28 mouse cellular contexts compared by ENCODE assay signal in genomic region chr16:35040154-35040553, GRCm38 (mm10). TPM values are rescaled to one million over a fixed set of nuclear protein-coding genes. Genes with fewer than 3 reads are reported as not detected.
A peak's percentile ranks its signal among the peaks of the same experiment; 100 is the strongest.
DNase-seq lines count a peak whose midpoint lies in the region; ATAC-seq lines count a peak whose summit lies in the region.
"Had no signal": no experiment of that assay in that cellular context is flagged by ENCODE, and none has a peak within 500 bp of the region (broad histone marks: within the 10 kb centered on the region; RNA-seq: fewer than 3 reads in every experiment).

No protein-coding gene starts in this region.

- DNase-seq in hindbrain, embryonic 11.5 days (ENCODE audit: low spot score): no peak
- peak; percentile 37 to 53 for DNase-seq in kidney, postnatal 25 days
- DNase-seq in kidney, adult 11 months: no peak
- DNase-seq in embryonic facial prominence, embryonic 10.5 days (ENCODE audit: low spot score): no peak
- DNase-seq in c-Kit-positive CD71-positive TER-119-positive erythroid progenitor cells, embryonic 14.5 days (ENCODE audit: low spot score): no peak
- DNase-seq: adrenal gland, postnatal 36 days; B cell, adult 2 months; cerebellum, adult 11 months; cerebellum, adult 9-11 months; gastrocnemius, postnatal 25 days; heart, adult 2 months; liver, postnatal 0 days; thymus, postnatal 14 days had no signal

- H3K27ac ChIP-seq in hindbrain, embryonic 11.5 days (ENCODE audit: low read depth, low read length): peak overlapping the region; percentile 55
- no peak overlapping the region for H3K27ac ChIP-seq in hindbrain, embryonic 16.5 days (ENCODE audit: low read depth, low read length)
- H3K27ac ChIP-seq in midbrain, embryonic 13.5 days: peak overlapping the region; percentile 39; the same call in 1 of the 2 replicates
- no peak overlapping the region for H3K27ac ChIP-seq in midbrain, embryonic 15.5 days
- peak overlapping the region; percentile 30 for H3K27ac ChIP-seq in embryonic facial prominence, embryonic 10.5 days (replicated peaks)
- H3K27ac ChIP-seq: embryonic facial prominence, embryonic 15.5 days; heart, adult 2 months; heart, embryonic 13.5 days; hindbrain, embryonic 14.5 days; intestine, embryonic 15.5 days; neural tube, embryonic 13.5 days had no signal

- H3K4me3 ChIP-seq in hindbrain, embryonic 11.5 days (ENCODE audit: low read depth, low read length): no peak overlapping the region
- no peak overlapping the region for H3K4me3 ChIP-seq in hindbrain, embryonic 16.5 days (ENCODE audit: low read length)
- no peak overlapping the region for H3K4me3 ChIP-seq in midbrain, embryonic 13.5 days (replicated peaks)
- no peak overlapping the region for H3K4me3 ChIP-seq in midbrain, embryonic 15.5 days
- no peak overlapping the region for H3K4me3 ChIP-seq in embryonic facial prominence, embryonic 10.5 days
- H3K4me3 ChIP-seq: embryonic facial prominence, embryonic 15.5 days; heart, adult 2 months; heart, embryonic 13.5 days; intestine, embryonic 15.5 days; neural tube, embryonic 13.5 days had no signal

- no peaks in the 10 kb centered on the region for H3K27me3 ChIP-seq in hindbrain, embryonic 11.5 days (ENCODE audit: control insufficient read depth, insufficient read depth, low read length)
- H3K27me3 ChIP-seq in hindbrain, embryonic 16.5 days (replicated peaks; ENCODE audit: control insufficient read depth, insufficient read depth, low read length): no peaks in the 10 kb centered on the region
- no peaks in the 10 kb centered on the region for H3K27me3 ChIP-seq in midbrain, embryonic 13.5 days
- no peaks in the 10 kb centered on the region for H3K27me3 ChIP-seq in midbrain, embryonic 15.5 days (replicated peaks)
- no peaks in the 10 kb centered on the region for H3K27me3 ChIP-seq in embryonic facial prominence, embryonic 10.5 days (replicated peaks; ENCODE audit: low read depth, poor library complexity, severe bottlenecking)
- H3K27me3 ChIP-seq: CH12.LX; embryonic facial prominence, embryonic 15.5 days; heart, embryonic 13.5 days; intestine, embryonic 15.5 days; neural tube, embryonic 13.5 days; Patski had no signal

- no peaks in the 10 kb centered on the region for H3K36me3 ChIP-seq in hindbrain, embryonic 11.5 days (ENCODE audit: control insufficient read depth, insufficient read depth, low read length)
- peaks cover 5% of the 10 kb centered on the region; the same call in 1 of the 2 replicates for H3K36me3 ChIP-seq in hindbrain, embryonic 16.5 days (ENCODE audit: control insufficient read depth, insufficient read depth, low read length)
- peaks cover 18% of the 10 kb centered on the region; the same call in 1 of the 2 replicates for H3K36me3 ChIP-seq in midbrain, embryonic 13.5 days
- peaks cover 3% of the 10 kb centered on the region; the same call in 1 of the 2 replicates for H3K36me3 ChIP-seq in midbrain, embryonic 15.5 days (replicated peaks)
- H3K36me3 ChIP-seq in embryonic facial prominence, embryonic 10.5 days (replicated peaks): peaks cover 47% of the 10 kb centered on the region
- H3K36me3 ChIP-seq: intestine, embryonic 15.5 days had no signal

- H3K4me1 ChIP-seq in hindbrain, embryonic 11.5 days (replicated peaks; ENCODE audit: control insufficient read depth, insufficient read depth, low read length): peaks cover 2% of the 10 kb centered on the region; the same call in 1 of the 2 replicates
- H3K4me1 ChIP-seq in hindbrain, embryonic 16.5 days (ENCODE audit: control insufficient read depth, insufficient read depth, low read depth, low read length): no peaks in the 10 kb centered on the region
- peaks cover 9% of the 10 kb centered on the region for H3K4me1 ChIP-seq in midbrain, embryonic 13.5 days (replicated peaks)
- H3K4me1 ChIP-seq in midbrain, embryonic 15.5 days: peaks cover 6% of the 10 kb centered on the region; the same call in 1 of the 2 replicates
- H3K4me1 ChIP-seq in embryonic facial prominence, embryonic 10.5 days: peaks cover 24% of the 10 kb centered on the region
- H3K4me1 ChIP-seq: embryonic facial prominence, embryonic 15.5 days; intestine, embryonic 15.5 days had no signal

- 72% methylated on average over 1 of the region's 1 CpGs for WGBS in hindbrain, embryonic 11.5 days
- 52% methylated on average over 1 of the region's 1 CpGs for WGBS in hindbrain, embryonic 16.5 days
- WGBS in midbrain, embryonic 13.5 days: 71% methylated on average over 1 of the region's 1 CpGs
- 80% methylated on average over 1 of the region's 1 CpGs for WGBS in midbrain, embryonic 15.5 days
- 42% methylated on average over 1 of the region's 1 CpGs for WGBS in embryonic facial prominence, embryonic 10.5 days

- ATAC-seq in hindbrain, embryonic 11.5 days (ENCODE audit: low FRiP score): no peak
- ATAC-seq in hindbrain, embryonic 16.5 days: no peak
- ATAC-seq in midbrain, embryonic 13.5 days: no peak
- ATAC-seq in midbrain, embryonic 15.5 days (replicated peaks): no peak
- ATAC-seq: forebrain, embryonic 16.5 days; intestine, embryonic 15.5 days; liver, postnatal 0 days; lung, postnatal 0 days; Patski had no signal

- no peak overlapping the region for H3K4me2 ChIP-seq in hindbrain, embryonic 11.5 days (replicated peaks; ENCODE audit: low read depth, low read length)
- H3K4me2 ChIP-seq in hindbrain, embryonic 16.5 days (ENCODE audit: low read length): no peak overlapping the region
- no peak overlapping the region for H3K4me2 ChIP-seq in midbrain, embryonic 13.5 days (replicated peaks)
- no peak overlapping the region for H3K4me2 ChIP-seq in midbrain, embryonic 15.5 days
- H3K4me2 ChIP-seq: embryonic facial prominence, embryonic 15.5 days; heart, embryonic 13.5 days; hindbrain, embryonic 14.5 days; intestine, embryonic 15.5 days; liver, embryonic 11.5 days; midbrain, embryonic 11.5 days; neural tube, embryonic 13.5 days had no signal

- no peaks in the 10 kb centered on the region for H3K9me3 ChIP-seq in hindbrain, embryonic 11.5 days (ENCODE audit: control insufficient read depth, low read length)
- no peaks in the 10 kb centered on the region for H3K9me3 ChIP-seq in hindbrain, embryonic 16.5 days (ENCODE audit: control insufficient read depth, low read length)
- H3K9me3 ChIP-seq in midbrain, embryonic 13.5 days: no peaks in the 10 kb centered on the region
- no peaks in the 10 kb centered on the region for H3K9me3 ChIP-seq in midbrain, embryonic 15.5 days
- H3K9me3 ChIP-seq in embryonic facial prominence, embryonic 10.5 days: no peaks in the 10 kb centered on the region
- H3K9me3 ChIP-seq: embryonic facial prominence, embryonic 15.5 days; G1E; heart, embryonic 13.5 days; intestine, embryonic 15.5 days; neural tube, embryonic 13.5 days had no signal

- no peak overlapping the region for H3K9ac ChIP-seq in hindbrain, embryonic 11.5 days (ENCODE audit: low read depth, low read length)
- no peak overlapping the region for H3K9ac ChIP-seq in hindbrain, embryonic 16.5 days (ENCODE audit: low read depth, low read length)
- no peak overlapping the region for H3K9ac ChIP-seq in midbrain, embryonic 13.5 days (replicated peaks)
- no peak overlapping the region for H3K9ac ChIP-seq in midbrain, embryonic 15.5 days
- H3K9ac ChIP-seq: embryonic facial prominence, embryonic 15.5 days; heart, embryonic 13.5 days; hindbrain, embryonic 14.5 days; intestine, embryonic 15.5 days; liver, postnatal 0 days; neural tube, embryonic 13.5 days had no signal

RNA-seq across cellular contexts. Expression of gene Hacd2, which starts 17.9 kb away (rescaled TPM):
- 27.7 and 31.7 TPM in 2 replicates for polyA plus RNA-seq in hindbrain, embryonic 11.5 days (2014; fragmentation: Nextera tagmentation; extraction: Ambion mirVana)
- 47.3 and 49.9 TPM in 2 replicates for polyA plus RNA-seq in hindbrain, embryonic 16.5 days (2015; fragmentation: Nextera tagmentation; extraction: Ambion mirVana)
- polyA plus RNA-seq in midbrain, embryonic 13.5 days (2015; fragmentation: Nextera tagmentation; extraction: Ambion mirVana): 37.8 and 40.5 TPM in 2 replicates
- 42.6 and 50.6 TPM in 2 replicates for polyA plus RNA-seq in midbrain, embryonic 15.5 days (2015; fragmentation: Nextera tagmentation; extraction: Ambion mirVana)
- polyA plus RNA-seq in embryonic facial prominence, embryonic 10.5 days (2016; fragmentation: Nextera tagmentation; extraction: Ambion mirVana): 77.4 and 77.5 TPM in 2 replicates

Comparison
In these comparisons a context has a peak if more than half of its experiments do, and no peak if none do; other contexts are left out.
1. DNase-seq: peak in kidney, postnatal 25 days (2 of 2); none in hindbrain, embryonic 11.5 days (single experiment), kidney, adult 11 months (single experiment), embryonic facial prominence, embryonic 10.5 days (single experiment) and c-Kit-positive CD71-positive TER-119-positive erythroid progenitor cells, embryonic 14.5 days (single experiment).
2. H3K27ac ChIP-seq: peak in hindbrain, embryonic 11.5 days (single experiment), midbrain, embryonic 13.5 days (single experiment) and embryonic facial prominence, embryonic 10.5 days (single experiment); none in hindbrain, embryonic 16.5 days (single experiment) and midbrain, embryonic 15.5 days (single experiment).